Mouse (Mus musculus) cerebellum, postnatal 10 days (tissue): Measurements from ENCODE around the gene Kif5c.
A peak's percentile ranks its signal among the peaks of the same experiment; 100 is the strongest.

Source experiments
- DNase-seq, 2 experiments: peaks; one replicate each; pipeline ENCODE4 v3.0.0; 2021; ENCODE audit warnings: mixed read lengths in 2 of 2

The Kif5c gene

GRCm38 (mm10) chr2:49625581-49625980, 6.5 kb downstream of the Kif5c start:
- DNase-seq, result no peak

- DNase-seq, result peak; percentile 92
Observed at GRCm38 (mm10) chr2:49627611-49628010, 8.5 kb downstream of the Kif5c start.

- DNase-seq, result peak; percentile 90 to 93
Observed at GRCm38 (mm10) chr2:49628094-49628705, 9.1 kb downstream of the Kif5c start.

- DNase-seq, result no peak
Observed at GRCm38 (mm10) chr2:49629181-49629580, 10.1 kb downstream of the Kif5c start.

- DNase-seq, result peak in 1 of 2 experiments; percentile 39
Observed at GRCm38 (mm10) chr2:49630636-49631035, 11.5 kb downstream of the Kif5c start.

- DNase-seq, result no peak
Observed at GRCm38 (mm10) chr2:49633231-49633630, 14.1 kb downstream of the Kif5c start.

GRCm38 (mm10) chr2:49642761-49643160, 23.7 kb downstream of the Kif5c start:
- no peak for DNase-seq

GRCm38 (mm10) chr2:49643756-49644155, 24.7 kb downstream of the Kif5c start:
- DNase-seq, result no peak

- DNase-seq, result no peak
Observed at GRCm38 (mm10) chr2:49647591-49647990, 28.5 kb downstream of the Kif5c start.

GRCm38 (mm10) chr2:49648344-49648743, 29.2 kb downstream of the Kif5c start:
- no peak for DNase-seq

GRCm38 (mm10) chr2:49648806-49649205, 29.7 kb downstream of the Kif5c start:
- no peak for DNase-seq

- DNase-seq, result no peak
Observed at GRCm38 (mm10) chr2:49649211-49649610, 30.1 kb downstream of the Kif5c start.

GRCm38 (mm10) chr2:49651737-49652136, 32.6 kb downstream of the Kif5c start:
- no peak for DNase-seq

GRCm38 (mm10) chr2:49654606-49655005, 35.5 kb downstream of the Kif5c start:
- peak; percentile 78 to 82 for DNase-seq

GRCm38 (mm10) chr2:49655195-49655873, 36.2 kb downstream of the Kif5c start:
- peak; percentile 85 to 88 for DNase-seq

GRCm38 (mm10) chr2:49655874-49656195, 36.7 kb downstream of the Kif5c start:
- no peak for DNase-seq

GRCm38 (mm10) chr2:49656988-49657387, 37.9 kb downstream of the Kif5c start:
- DNase-seq, result no peak

- no peak for DNase-seq
Observed at GRCm38 (mm10) chr2:49657666-49658065, 38.6 kb downstream of the Kif5c start.

- peak in 1 of 2 experiments; percentile 48 for DNase-seq
Observed at GRCm38 (mm10) chr2:49658988-49659387, 39.9 kb downstream of the Kif5c start.

- peak in 1 of 2 experiments; percentile 50 for DNase-seq
Observed at GRCm38 (mm10) chr2:49659964-49660363, 40.9 kb downstream of the Kif5c start.

- DNase-seq, result no peak
Observed at GRCm38 (mm10) chr2:49660375-49660923, 41.4 kb downstream of the Kif5c start.

- DNase-seq, result no peak
Observed at GRCm38 (mm10) chr2:49661348-49661747, 42.2 kb downstream of the Kif5c start.

GRCm38 (mm10) chr2:49661872-49662271, 42.8 kb downstream of the Kif5c start:
- DNase-seq, result no peak

GRCm38 (mm10) chr2:49671753-49672500, 52.8 kb downstream of the Kif5c start:
- no peak for DNase-seq
